Mouse (Mus musculus) spleen, adult 10 weeks (tissue): Measurements from ENCODE around the gene Gm28308. TPM values are rescaled to one million over a fixed set of nuclear protein-coding genes. Genes with fewer than 3 reads are reported as not detected.

ENCODE experiments used
- polyA plus RNA-seq: library from polyadenylated mRNA; stranded (reverse); fragments of 350-450 nt; fragmentation: Illumina TruSeq; extraction: RNeasy Lipid Tissue Mini Kit (QIAGEN cat#74804); gene quantifications from one replicate; pipeline ENCODE4 v1.2.3, GENCODE M21; 2015; ENCODE audit warnings: low replicate concordance; ENCODE audit not compliant: insufficient read depth

Gm28308 gene
- not detected for polyA plus RNA-seq

DNA sequence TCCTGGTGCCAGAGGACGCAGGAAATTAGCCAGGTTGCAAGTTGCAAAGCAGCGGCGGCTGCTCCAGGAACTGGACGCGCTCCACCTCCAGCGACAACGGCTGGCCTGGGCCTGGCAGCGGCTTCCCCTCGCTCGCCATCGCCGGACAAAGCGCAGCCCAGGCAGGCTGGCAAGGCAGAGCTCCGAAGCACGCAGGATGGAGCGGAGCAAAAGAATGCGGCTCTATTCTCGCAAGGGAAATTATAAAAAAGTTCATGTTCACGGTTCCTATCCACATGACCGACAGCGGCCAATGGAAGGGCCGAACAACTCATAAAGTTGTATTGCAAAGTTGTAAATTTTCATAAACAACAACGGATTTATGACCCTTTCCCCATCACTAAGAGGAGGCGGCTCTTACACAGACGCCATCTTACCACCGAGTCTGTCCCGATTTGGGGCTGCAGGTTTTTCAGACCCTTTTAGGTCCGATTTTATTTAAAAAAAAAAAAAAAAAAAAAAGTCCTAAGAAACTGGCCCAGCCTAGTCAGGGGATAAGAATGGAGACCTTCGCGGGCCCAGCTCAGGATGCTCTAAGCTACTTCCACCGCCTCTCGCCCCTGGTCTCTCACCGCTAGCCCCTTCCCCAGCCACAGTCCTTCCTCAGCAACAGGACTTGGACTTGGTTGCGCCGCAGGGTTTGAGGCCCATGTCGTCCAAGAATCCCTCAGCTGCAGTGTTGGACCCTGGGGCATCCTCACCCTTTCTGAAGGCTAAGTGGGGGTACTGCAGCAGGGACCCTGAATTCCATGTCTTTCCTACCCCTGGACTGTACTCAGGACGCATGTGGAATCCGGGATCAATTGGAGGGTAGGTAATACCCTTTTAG, at the start of gene Gm28308, which contains the start of gene Hoxa3:
Gm28308 (minus strand) TSS at position 221 of the 868 bp plus-strand sequence.
Hoxa3 (minus strand) TSS at position 218 of the 868 bp plus-strand sequence.

GRCm38 (mm10) chr6:52260654-52261575, 47.8 kb upstream of the Gm28308 start, which contains the start of gene Hoxa13:
Gene Hoxa13 (minus strand): TSS chr6:52260880.

GRCm38 (mm10) chr6:52245757-52246142, 32.6 kb upstream of the Gm28308 start, which contains the start of gene Hoxa11:
Gene Hoxa11 (minus strand): TSS chr6:52245810.

GRCm38 (mm10) chr6:52240389-52241000, 27.4 kb upstream of the Gm28308 start, which contains the start of gene Hoxa10:
Gene Hoxa10 (minus strand): TSS chr6:52240854.

GRCm38 (mm10) chr6:52230516-52231165, 17.5 kb upstream of the Gm28308 start, which contains the start of gene Hoxa9:
Gene Hoxa9 (minus strand): TSS chr6:52231089.

DNA sequence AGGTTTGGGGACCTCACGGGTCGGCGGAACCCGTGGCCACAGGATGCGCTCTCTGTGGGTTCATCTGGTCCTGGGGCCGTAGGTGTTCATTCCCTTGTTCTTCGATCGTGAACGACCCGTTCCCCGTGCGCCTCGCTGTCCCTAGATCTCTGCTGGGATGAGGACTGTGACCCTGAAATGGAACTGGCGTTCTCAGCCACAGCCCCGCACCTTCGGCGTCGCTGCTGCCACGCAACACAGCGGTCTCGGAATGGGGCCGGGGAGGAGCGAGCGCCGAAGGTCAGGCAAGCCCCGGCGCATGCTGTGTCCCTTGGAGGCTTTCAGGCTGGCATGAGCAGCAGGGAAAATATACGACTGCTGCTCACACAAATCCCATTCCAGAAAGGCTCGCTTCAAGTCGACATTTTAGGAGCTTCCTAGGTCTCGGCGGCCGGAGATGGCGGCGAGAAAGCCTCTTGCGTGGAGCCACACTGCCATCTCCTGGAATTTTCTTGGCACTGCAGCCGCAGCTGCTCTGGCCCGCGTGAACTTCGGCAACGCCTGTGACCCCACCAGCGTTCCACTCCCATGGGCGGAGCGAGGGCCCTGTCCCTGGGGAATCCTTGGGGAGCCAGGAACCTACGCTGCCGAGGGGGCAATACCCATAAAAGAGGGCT, 8.3 kb upstream of the Gm28308 start, which contains the start of gene Hoxa7:
Hoxa7 (minus strand) TSS at position 518 of the 656 bp plus-strand sequence.

GRCm38 (mm10) chr6:52208072-52208867, 4.9 kb downstream of the Gm28308 start, which contains the start of gene Hoxa6:
Gene Hoxa6 (minus strand): TSS chr6:52208722.

DNA sequence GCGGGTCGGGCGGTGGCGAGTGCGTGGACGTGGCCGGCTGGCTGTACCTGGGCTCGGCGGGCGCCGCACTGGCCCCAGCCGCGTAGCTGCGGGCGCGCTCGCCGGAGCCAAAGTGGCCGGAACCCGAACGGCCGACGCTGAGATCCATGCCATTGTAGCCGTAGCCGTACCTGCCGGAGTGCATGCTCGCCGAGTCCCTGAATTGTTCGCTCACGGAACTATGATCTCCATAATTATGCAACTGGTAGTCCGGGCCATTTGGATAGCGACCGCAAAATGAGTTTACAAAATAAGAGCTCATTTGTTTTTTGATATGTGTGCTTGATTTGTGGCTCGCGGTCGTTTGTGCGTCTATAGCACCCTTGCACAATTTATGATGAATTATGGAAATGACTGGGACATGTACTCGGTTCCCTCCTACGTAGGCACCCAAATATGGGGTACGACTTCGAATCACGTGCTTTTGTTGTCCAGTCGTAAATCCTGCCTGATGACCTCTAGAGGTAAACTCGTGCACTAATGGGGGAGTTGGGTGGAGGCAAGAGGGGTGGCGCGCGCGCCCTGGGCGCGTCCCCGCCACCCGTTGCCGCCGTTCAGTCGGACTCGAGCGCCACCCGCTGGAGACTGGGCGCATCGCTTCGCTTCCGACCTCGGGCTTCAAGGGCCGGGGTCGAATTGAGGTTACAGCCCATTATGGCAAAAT, 8.9 kb downstream of the Gm28308 start, which contains the start of gene Hoxa5:
Hoxa5 (minus strand) TSS at position 538 of the 703 bp plus-strand sequence.

GRCm38 (mm10) chr6:52190906-52191810, 22.0 kb downstream of the Gm28308 start, which contains the start of gene Hoxa4:
Gene Hoxa4 (minus strand): TSS chr6:52191753.

DNA sequence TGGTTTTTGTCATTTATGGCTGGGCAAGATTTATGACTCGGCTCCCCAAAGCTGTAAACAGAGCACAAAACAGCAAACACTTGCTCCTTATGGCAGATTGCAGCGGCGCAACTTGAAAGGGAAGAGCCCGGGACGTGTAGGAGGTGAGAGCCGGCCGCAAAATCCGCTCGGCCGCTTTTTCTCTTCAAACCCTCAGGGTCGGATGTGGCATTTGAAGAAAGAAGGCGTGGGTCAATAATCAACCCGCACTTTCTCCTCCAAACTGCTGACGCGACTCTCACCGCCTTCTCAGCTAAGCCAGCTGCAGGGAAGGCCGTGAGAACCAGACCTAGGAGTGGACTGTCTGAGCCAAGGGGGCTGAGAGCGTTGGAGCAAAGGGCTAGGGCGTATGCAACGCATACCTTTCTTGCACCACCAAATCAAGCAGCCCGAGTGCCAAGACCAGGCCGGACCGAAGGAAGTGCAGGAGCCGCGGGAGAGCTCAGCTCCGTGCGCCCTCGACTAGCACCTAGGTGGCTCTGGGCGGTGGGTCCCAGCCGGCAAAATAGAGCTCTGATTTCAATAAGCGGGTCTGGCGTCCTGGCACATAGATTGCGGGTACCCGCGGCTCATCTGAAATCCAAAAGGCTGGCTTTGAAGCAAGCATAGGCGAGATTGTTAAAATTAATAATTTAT, 35.9 kb downstream of the Gm28308 start, which contains the start of gene 5730596B20Rik:
5730596B20Rik (plus strand) TSS at position 438 of the 675 bp plus-strand sequence.

DNA sequence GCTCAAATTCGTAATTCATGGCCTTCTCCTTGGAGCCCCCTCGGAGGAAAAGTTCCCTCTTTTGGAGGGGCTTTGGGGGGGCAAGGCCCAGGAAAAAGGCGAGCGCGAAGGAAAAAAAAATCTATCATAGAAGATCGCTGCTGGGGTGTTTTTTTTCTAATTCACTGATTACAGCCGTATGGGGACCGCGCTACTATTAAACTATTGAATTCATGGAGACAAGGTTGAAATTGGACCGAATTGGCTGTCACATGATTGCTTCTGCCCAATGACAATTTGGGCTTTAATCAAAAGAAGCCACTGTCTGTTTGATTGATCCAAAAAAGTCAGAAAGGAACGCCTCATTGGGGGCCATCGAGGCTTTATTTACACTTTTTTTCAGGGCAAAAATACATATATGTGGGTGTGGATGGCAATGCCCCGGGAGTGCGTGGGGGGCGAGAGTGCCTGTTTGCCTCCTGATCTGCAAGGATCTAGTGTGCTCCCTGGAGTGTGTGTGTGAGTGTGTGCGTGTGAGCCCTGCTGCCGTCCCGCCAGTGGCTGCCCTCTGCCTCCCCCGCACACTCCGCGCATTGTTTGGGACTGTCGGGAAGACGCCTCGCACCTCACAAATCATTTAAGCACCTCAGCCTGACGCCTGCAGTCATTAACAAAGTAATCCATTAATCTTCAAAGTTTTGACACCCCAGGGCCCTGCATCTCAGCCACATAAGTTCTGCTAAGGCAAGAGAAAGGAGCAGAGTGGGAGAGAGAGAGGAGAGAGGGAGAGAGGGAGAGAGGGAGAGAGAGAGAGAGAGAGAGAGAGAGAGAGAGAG, 48.3 kb downstream of the Gm28308 start, which contains the start of gene Hoxa2:
Hoxa2 (minus strand) TSS at position 206 of the 815 bp plus-strand sequence.

DNA sequence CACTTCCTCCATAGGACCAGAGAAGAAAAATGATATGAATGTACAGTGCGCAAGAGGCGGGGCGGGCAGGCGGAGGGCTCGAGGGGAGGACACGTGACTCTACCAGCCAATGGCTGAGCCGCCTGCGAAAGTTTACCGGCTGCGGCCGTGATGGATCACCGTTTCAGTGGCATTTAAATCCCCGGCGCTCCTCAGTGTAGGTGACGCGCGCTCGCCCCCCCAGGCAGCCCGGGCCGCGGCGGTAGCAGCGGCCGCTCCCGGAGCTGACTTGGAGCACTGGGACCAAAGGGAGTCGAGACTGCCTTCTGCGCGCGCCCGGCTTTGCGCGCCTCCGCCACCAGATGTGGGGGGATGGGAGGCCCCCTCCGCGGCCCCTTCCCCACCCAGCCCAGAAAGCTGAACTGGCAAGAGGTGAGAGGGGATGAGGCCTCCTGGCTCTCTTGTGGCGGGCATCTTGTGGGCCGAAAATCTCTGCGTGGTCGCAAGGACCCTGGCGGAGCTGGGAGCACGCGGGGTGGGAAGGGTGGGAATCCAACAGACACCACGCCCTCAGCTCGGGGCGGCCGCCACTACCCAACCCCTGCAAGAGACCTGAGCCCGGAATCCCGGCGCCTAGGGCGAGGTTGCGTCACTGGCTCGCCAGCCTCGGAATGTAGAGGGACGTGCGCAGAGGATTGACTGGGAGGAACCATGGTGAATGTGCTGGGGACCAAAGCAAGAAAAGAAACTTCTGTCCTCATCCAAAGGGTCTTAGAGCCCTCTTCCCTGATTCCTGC, 54.7 kb downstream of the Gm28308 start, which contains the start of gene Hoxa1:
Hoxa1 (minus strand) TSS at position 42 of the 776 bp plus-strand sequence.

